Mouse (Mus musculus): ENCODE measurements around the gene Bach2. TPM values are rescaled to one million over a fixed set of nuclear protein-coding genes. Genes with fewer than 3 reads are reported as not detected.

The Bach2 gene
- polyA plus RNA-seq, 1 experiment: 0.11 TPM

- TF ChIP-seq MYOD1 (IDR thresholded peaks at IDR 0.05; ENCODE audit: control insufficient read depth, insufficient read length, low read depth) (no peak), FOSL1 (IDR thresholded peaks at IDR 0.05; ENCODE audit: insufficient read depth, low read length, poor library complexity, severe bottlenecking) (no peak), MAX (IDR thresholded peaks at IDR 0.05) (no peak)
- Histone ChIP-seq H3ac (ENCODE audit: control insufficient read depth, insufficient read length, low read depth) (no peak overlapping the region), H3K79me3 (ENCODE audit: low read depth) (no peaks in the 10 kb centered on the region), H3K36me3 (ENCODE audit: control insufficient read depth, insufficient read depth) (no peaks in the 10 kb centered on the region), H3K4me3 (ENCODE audit: insufficient read depth, poor library complexity, severe bottlenecking) (no peak overlapping the region), H3K79me2 (ENCODE audit: control insufficient read depth, insufficient read depth) (no peaks in the 10 kb centered on the region), H3K27me3 (ENCODE audit: control insufficient read depth, insufficient read depth, insufficient read length) (no peaks in the 10 kb centered on the region)
Measured at GRCm38 (mm10) chr4:32522013-32522412, 283.4 kb downstream of the Bach2 start.

- Histone ChIP-seq H3K4me3 (ENCODE audit: insufficient read depth, poor library complexity, severe bottlenecking) (no peak overlapping the region), H3K79me2 (ENCODE audit: control insufficient read depth, insufficient read depth) (no peaks in the 10 kb centered on the region), H3K36me3 (ENCODE audit: control insufficient read depth, insufficient read depth) (no peaks in the 10 kb centered on the region), H3K79me3 (ENCODE audit: low read depth) (no peaks in the 10 kb centered on the region), H3K27me3 (ENCODE audit: control insufficient read depth, insufficient read depth, insufficient read length) (no peaks in the 10 kb centered on the region), H3ac (ENCODE audit: control insufficient read depth, insufficient read length, low read depth) (no peak overlapping the region)
- TF ChIP-seq MYOG (IDR thresholded peaks at IDR 0.05; ENCODE audit: control insufficient read depth, extremely low read depth, insufficient read length) (no peak), FOSL1 (IDR thresholded peaks at IDR 0.05; ENCODE audit: insufficient read depth, low read length, poor library complexity, severe bottlenecking) (no peak), USF1 (IDR thresholded peaks at IDR 0.05; ENCODE audit: low read depth) (no peak), MAX (IDR thresholded peaks at IDR 0.05) (no peak), CEBPB (IDR thresholded peaks at IDR 0.05; ENCODE audit: low read depth) (no peak), CTCF (IDR thresholded peaks at IDR 0.05; ENCODE audit: control insufficient read depth, insufficient read depth, insufficient read length) (no peak), MYOD1 (IDR thresholded peaks at IDR 0.05; ENCODE audit: control insufficient read depth, insufficient read length, low read depth) (no peak)
Measured at GRCm38 (mm10) chr4:32524282-32524681, 285.7 kb downstream of the Bach2 start.

GRCm38 (mm10) chr4:32525000-32525399 lies 286.4 kb downstream of the Bach2 start:
- TF ChIP-seq CTCF (IDR thresholded peaks at IDR 0.05; ENCODE audit: control insufficient read depth, insufficient read depth, insufficient read length) (no peak), MYOG (IDR thresholded peaks at IDR 0.05; ENCODE audit: control insufficient read depth, extremely low read depth, insufficient read length) (no peak), MAX (IDR thresholded peaks at IDR 0.05) (no peak), CEBPB (IDR thresholded peaks at IDR 0.05; ENCODE audit: low read depth) (no peak), MYOD1 (IDR thresholded peaks at IDR 0.05; ENCODE audit: control insufficient read depth, insufficient read length, low read depth) (no peak), USF1 (IDR thresholded peaks at IDR 0.05; ENCODE audit: low read depth) (no peak), FOSL1 (IDR thresholded peaks at IDR 0.05; ENCODE audit: insufficient read depth, low read length, poor library complexity, severe bottlenecking) (no peak)
- Histone ChIP-seq H3K79me2 (ENCODE audit: control insufficient read depth, insufficient read depth) (no peaks in the 10 kb centered on the region), H3K79me3 (ENCODE audit: low read depth) (no peaks in the 10 kb centered on the region), H3K36me3 (ENCODE audit: control insufficient read depth, insufficient read depth) (no peaks in the 10 kb centered on the region), H3K27me3 (ENCODE audit: control insufficient read depth, insufficient read depth, insufficient read length) (no peaks in the 10 kb centered on the region), H3K4me3 (ENCODE audit: insufficient read depth, poor library complexity, severe bottlenecking) (no peak overlapping the region), H3ac (ENCODE audit: control insufficient read depth, insufficient read length, low read depth) (no peak overlapping the region)

GRCm38 (mm10) chr4:32526228-32526836 lies 287.7 kb downstream of the Bach2 start:
- Histone ChIP-seq H3K27me3 (ENCODE audit: control insufficient read depth, insufficient read depth, insufficient read length) (no peaks in the 10 kb centered on the region), H3ac (ENCODE audit: control insufficient read depth, insufficient read length, low read depth) (no peak overlapping the region), H3K79me3 (ENCODE audit: low read depth) (no peaks in the 10 kb centered on the region), H3K4me3 (ENCODE audit: insufficient read depth, poor library complexity, severe bottlenecking) (no peak overlapping the region), H3K36me3 (ENCODE audit: control insufficient read depth, insufficient read depth) (no peaks in the 10 kb centered on the region), H3K79me2 (ENCODE audit: control insufficient read depth, insufficient read depth) (no peaks in the 10 kb centered on the region)
- TF ChIP-seq MYOD1 (IDR thresholded peaks at IDR 0.05; ENCODE audit: control insufficient read depth, insufficient read length, low read depth) (no peak), CTCF (IDR thresholded peaks at IDR 0.05; ENCODE audit: control insufficient read depth, insufficient read depth, insufficient read length) (no peak), CEBPB (IDR thresholded peaks at IDR 0.05; ENCODE audit: low read depth) (no peak), MAX (IDR thresholded peaks at IDR 0.05) (no peak), MYOG (IDR thresholded peaks at IDR 0.05; ENCODE audit: control insufficient read depth, extremely low read depth, insufficient read length) (no peak), FOSL1 (IDR thresholded peaks at IDR 0.05; ENCODE audit: insufficient read depth, low read length, poor library complexity, severe bottlenecking) (no peak), USF1 (IDR thresholded peaks at IDR 0.05; ENCODE audit: low read depth) (no peak)

- H3K27me3 ChIP-seq (ENCODE audit: control insufficient read depth, insufficient read depth, insufficient read length): no peaks in the 10 kb centered on the region
- no peaks in the 10 kb centered on the region for H3K79me3 ChIP-seq (ENCODE audit: low read depth)
- no peaks in the 10 kb centered on the region for H3K79me2 ChIP-seq (ENCODE audit: control insufficient read depth, insufficient read depth)
- TF ChIP-seq MYOD1 (IDR thresholded peaks at IDR 0.05; ENCODE audit: control insufficient read depth, insufficient read length, low read depth) (no peak), FOSL1 (IDR thresholded peaks at IDR 0.05; ENCODE audit: insufficient read depth, low read length, poor library complexity, severe bottlenecking) (no peak), CTCF (IDR thresholded peaks at IDR 0.05; ENCODE audit: control insufficient read depth, insufficient read depth, insufficient read length) (no peak), CEBPB (IDR thresholded peaks at IDR 0.05; ENCODE audit: low read depth) (no peak), MAX (IDR thresholded peaks at IDR 0.05) (no peak), MYOG (IDR thresholded peaks at IDR 0.05; ENCODE audit: control insufficient read depth, extremely low read depth, insufficient read length) (no peak)
- no peak overlapping the region for H3ac ChIP-seq (ENCODE audit: control insufficient read depth, insufficient read length, low read depth)
- H3K36me3 ChIP-seq (ENCODE audit: control insufficient read depth, insufficient read depth): no peaks in the 10 kb centered on the region
- no peak overlapping the region for H3K4me3 ChIP-seq (ENCODE audit: insufficient read depth, poor library complexity, severe bottlenecking)
Measured at GRCm38 (mm10) chr4:32529443-32529995, 290.9 kb downstream of the Bach2 start.

All from C2C12 (cell line).